Mouse (Mus musculus): ENCODE data around the gene Plk5.

DNA sequence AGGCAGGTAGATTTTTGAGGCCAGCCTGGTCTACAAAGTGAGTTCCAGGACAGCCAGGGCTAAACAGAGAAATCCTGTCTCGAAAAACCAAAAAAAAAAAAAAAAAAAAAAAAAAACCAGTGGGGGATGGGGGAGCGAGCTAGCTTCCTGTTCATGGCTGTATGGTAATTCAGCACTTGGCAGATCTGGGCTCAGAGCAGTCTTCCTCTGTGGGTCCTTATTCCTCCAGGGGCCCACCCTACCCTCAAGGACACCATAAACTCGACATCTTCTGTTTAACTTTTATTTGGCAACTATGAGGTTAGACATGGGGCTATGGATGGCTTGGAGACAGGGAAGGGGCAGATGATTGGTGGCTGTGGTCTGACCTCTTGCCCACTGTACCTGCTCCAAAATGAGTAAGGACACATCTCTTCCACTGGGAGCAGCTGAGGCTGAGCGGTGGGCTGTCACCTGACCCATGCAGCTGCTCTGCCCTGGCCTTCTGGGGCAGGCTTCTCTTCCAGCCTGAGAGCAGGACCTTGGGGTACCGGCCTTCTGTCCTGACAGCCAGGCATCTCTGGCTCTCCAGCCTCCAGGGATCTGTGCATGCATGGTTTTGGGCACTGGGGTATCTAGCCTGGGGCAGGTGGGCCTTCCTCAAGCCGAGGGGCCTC is 35.1 kb upstream of the Plk5 start:
- TF ChIP-seq CTCF (IDR thresholded peaks at IDR 0.05; ENCODE audit: low read depth) = no peak
- no peak for TF ChIP-seq EP300 (IDR thresholded peaks at IDR 0.05; ENCODE audit: low read depth)

All from liver, embryonic 14.5 days (tissue).